Mouse (Mus musculus) embryo, embryonic 10 days (tissue): Measurements from ENCODE around the gene Plin2.
"Not testable (repeated sequence)": the region's sequence is repeated elsewhere in the genome, so short reads cannot be mapped to it uniquely, and the experiment has no call there.

Experiments used
- DNase-seq: peaks from one replicate; pipeline ENCODE4 v3.0.0-alpha.2; 2015; ENCODE audit warnings: low spot score

Plin2 gene

GRCm38 (mm10) chr4:86631831-86632230, 38.0 kb downstream of the Plin2 start:
- DNase-seq: peak; percentile 71

GRCm38 (mm10) chr4:86626496-86626895, 43.4 kb downstream of the Plin2 start:
- not testable (repeated sequence) for DNase-seq

- DNase-seq: no peak
These were observed 44.4 kb downstream of the Plin2 start for GRCm38 (mm10) chr4:86625463-86625862.

GRCm38 (mm10) chr4:86622532-86622931, 47.3 kb downstream of the Plin2 start:
- DNase-seq: not testable (repeated sequence)

- DNase-seq: no peak
These were observed 47.7 kb downstream of the Plin2 start for GRCm38 (mm10) chr4:86622116-86622515.

- no peak for DNase-seq
These were observed 49.4 kb downstream of the Plin2 start for GRCm38 (mm10) chr4:86620506-86620905.

- DNase-seq: no peak
These were observed 57.6 kb downstream of the Plin2 start for GRCm38 (mm10) chr4:86612289-86612620.

- DNase-seq: peak; percentile 97
These were observed 58.2 kb downstream of the Plin2 start, which contains the start of gene Haus6 for GRCm38 (mm10) chr4:86611524-86612288. Gene Haus6 (minus strand): TSS chr4:86612055.
